Mouse (Mus musculus) left cerebral cortex, postnatal 10 days (tissue): ENCODE measurements around the gene Kdm3a. TPM values are rescaled to one million over a fixed set of nuclear protein-coding genes. Genes with fewer than 3 reads are reported as not detected.

Source experiments
- DNase-seq, 2 experiments: peaks; one replicate each; pipeline ENCODE4 v3.0.0; 2021 to 2022; ENCODE audit warnings: low spot score in 2 of 2, mixed read lengths in 1 of 2; ENCODE audit errors: extremely low spot score in 1 of 2
- intact Hi-C: fragments of 180-260 bp; cut with DNase I; formaldehyde crosslinking; loops from one replicate; pipeline ENCODE4 v1.15.1; 2025
- total RNA-seq, 2 experiments: library from RNA; stranded (reverse); gene quantifications; 2 replicates each; pipeline ENCODE4 v1.2.3; 2021

The Kdm3a gene
- 10 to 100 TPM; 25.5 to 29.9 TPM for total RNA-seq

GRCm38 (mm10) chr6:71632829-71633662 lies at the start of gene Kdm3a:
TSS of gene Kdm3a (minus strand) at chr6:71632990.
- peak; percentile 98 to 99 for DNase-seq
- intact Hi-C loops = loop anchor here (5.0 kb wide), 2 partner anchors 74 to 169 kb away; partner anchors contain the start of gene Reep1

- DNase-seq = no peak
- intact Hi-C loops = no loop called here
Observed at GRCm38 (mm10) chr6:71678891-71679290, 46.1 kb upstream of the Kdm3a start.

GRCm38 (mm10) chr6:71673166-71673565 lies 40.4 kb upstream of the Kdm3a start:
- DNase-seq = no peak
- intact Hi-C loops = no loop called here

GRCm38 (mm10) chr6:71664511-71664910 lies 31.7 kb upstream of the Kdm3a start:
- intact Hi-C loops = no loop called here
- no peak for DNase-seq

- no peak for DNase-seq
- intact Hi-C loops = no loop called here
Observed at GRCm38 (mm10) chr6:71658290-71658689, 25.5 kb upstream of the Kdm3a start.

GRCm38 (mm10) chr6:71655835-71656234 lies 23.0 kb upstream of the Kdm3a start:
- no peak for DNase-seq
- intact Hi-C loops = no loop called here

GRCm38 (mm10) chr6:71651868-71652267 lies 19.1 kb upstream of the Kdm3a start:
- no peak for DNase-seq
- intact Hi-C loops = no loop called here

GRCm38 (mm10) chr6:71632486-71632828 lies 333 bp downstream of the Kdm3a start:
- intact Hi-C loops = loop anchor here (5.0 kb wide), 2 partner anchors 75 to 170 kb away; partner anchors contain the start of gene Reep1
- no peak for DNase-seq

- intact Hi-C loops = loop anchor here (5.0 kb wide), 2 partner anchors 75 to 170 kb away; partner anchors contain the start of gene Reep1
- peak; percentile 16 to 78 for DNase-seq
Observed at GRCm38 (mm10) chr6:71631706-71632461, 906 bp downstream of the Kdm3a start.

- DNase-seq = no peak
- intact Hi-C loops = loop anchor here (5.0 kb wide), 2 partner anchors 76 to 171 kb away; partner anchors contain the start of gene Reep1
Observed at GRCm38 (mm10) chr6:71631196-71631595, 1.6 kb downstream of the Kdm3a start.

GRCm38 (mm10) chr6:71627325-71627724 lies 5.5 kb downstream of the Kdm3a start:
- intact Hi-C loops = no loop called here
- DNase-seq = no peak

- intact Hi-C loops = no loop called here
- DNase-seq = no peak
Observed at GRCm38 (mm10) chr6:71625984-71626383, 6.8 kb downstream of the Kdm3a start.

GRCm38 (mm10) chr6:71624723-71625122 lies 8.1 kb downstream of the Kdm3a start:
- intact Hi-C loops = no loop called here

GRCm38 (mm10) chr6:71621981-71622380 lies 10.8 kb downstream of the Kdm3a start:
- no peak for DNase-seq
- intact Hi-C loops = no loop called here

More at GRCm38 (mm10) chr6:71624723-71625122, 8.1 kb downstream of the Kdm3a start:
- no peak for DNase-seq

- intact Hi-C loops = no loop called here
- DNase-seq = no peak
Observed at GRCm38 (mm10) chr6:71621551-71621950, 11.2 kb downstream of the Kdm3a start.

- intact Hi-C loops = no loop called here
- DNase-seq = no peak
Observed at GRCm38 (mm10) chr6:71616959-71617358, 15.8 kb downstream of the Kdm3a start.

- intact Hi-C loops = loop anchor here (5.0 kb wide), 1 partner anchor 194 kb away; no protein-coding TSS in a partner anchor
Observed at GRCm38 (mm10) chr6:71613225-71613624, 19.6 kb downstream of the Kdm3a start.

GRCm38 (mm10) chr6:71609968-71610367 lies 22.8 kb downstream of the Kdm3a start:
- intact Hi-C loops = loop anchor here (5.0 kb wide), 1 partner anchor 197 kb away; no protein-coding TSS in a partner anchor
- no peak for DNase-seq

More at GRCm38 (mm10) chr6:71613225-71613624, 19.6 kb downstream of the Kdm3a start:
- DNase-seq = no peak

- intact Hi-C loops = no loop called here
- DNase-seq = no peak
Observed at GRCm38 (mm10) chr6:71608994-71609393, 23.8 kb downstream of the Kdm3a start.
